Mouse (Mus musculus): ENCODE measurements around the gene Cdh23.

Cdh23 gene

GRCm38 (mm10) chr10:60625511-60625910 lies 70.8 kb downstream of the Cdh23 start:
- no peak for DNase-seq

DNA sequence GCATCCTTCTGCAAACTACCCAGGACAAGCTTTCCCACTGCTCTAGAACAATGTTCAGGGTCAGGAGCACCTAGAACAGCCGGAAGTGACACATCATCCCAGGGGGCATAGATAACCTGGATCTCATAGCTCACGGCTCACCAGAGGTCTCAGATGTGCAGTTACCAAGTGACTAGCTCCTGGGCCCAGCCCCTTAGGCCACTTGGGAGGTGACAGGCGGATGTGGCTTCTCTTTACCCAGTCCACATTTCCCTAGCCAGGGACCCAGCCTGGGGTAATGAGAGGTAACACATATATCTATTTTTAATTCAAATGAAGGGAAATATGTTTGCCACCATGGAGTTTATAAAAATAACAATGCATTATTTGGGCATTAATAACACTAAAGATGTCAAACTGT lies 71.3 kb downstream of the Cdh23 start:
- no peak for DNase-seq

- no peak for DNase-seq
Measured at GRCm38 (mm10) chr10:60624217-60624708, 72.0 kb downstream of the Cdh23 start.

DNA sequence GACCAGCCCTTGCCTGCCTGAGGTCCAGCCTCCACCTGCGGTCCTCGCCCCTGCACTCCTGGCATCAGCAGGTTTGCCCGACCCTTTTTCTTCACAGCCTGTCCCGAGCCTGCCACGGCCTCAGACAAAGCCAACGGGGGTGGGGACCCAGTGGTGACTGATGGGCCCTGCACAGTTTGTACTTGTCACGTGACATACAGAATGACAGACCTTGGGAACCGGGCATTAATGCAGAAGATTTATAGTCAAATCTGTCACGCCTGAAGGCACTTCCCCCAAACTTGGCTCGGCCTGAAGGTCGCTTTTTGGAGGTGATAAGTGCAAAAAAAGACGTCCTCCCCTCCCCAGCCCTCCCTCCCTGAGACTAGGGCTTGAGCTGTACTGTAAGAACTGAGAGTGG lies 73.5 kb downstream of the Cdh23 start:
- no peak for DNase-seq

DNA sequence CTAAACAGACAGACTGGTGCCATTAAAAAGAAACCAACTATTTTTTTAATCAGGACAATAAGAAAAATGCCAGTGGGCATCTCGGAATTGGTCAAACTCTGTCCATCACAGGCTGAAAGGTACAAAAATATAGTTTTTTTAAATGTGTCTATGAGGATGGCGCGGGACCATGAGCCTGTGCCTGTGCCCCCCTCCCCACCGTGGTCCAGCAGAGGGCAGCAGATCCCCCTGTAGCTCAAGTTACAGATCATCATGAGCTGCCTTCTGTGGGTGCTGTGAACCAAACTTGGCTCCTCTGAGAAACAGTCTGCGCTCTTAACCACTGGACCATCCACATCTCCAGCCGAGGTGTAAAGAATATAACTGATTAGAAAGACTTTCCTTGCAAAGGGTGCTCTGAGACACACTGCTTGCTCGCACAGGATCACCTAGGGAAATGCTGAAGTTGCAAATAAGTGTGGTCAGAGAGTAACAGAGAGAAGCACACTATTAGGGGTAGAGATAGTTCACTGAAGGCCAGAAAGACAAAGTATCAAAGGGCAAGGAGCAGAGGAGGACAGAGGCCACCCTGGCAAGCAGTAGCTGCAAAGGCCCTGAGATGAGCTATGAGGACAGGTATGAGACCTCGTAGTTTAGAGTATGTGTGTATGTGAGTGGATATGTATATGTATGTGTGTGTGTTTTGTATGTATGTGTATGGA lies 74.7 kb downstream of the Cdh23 start:
- DNase-seq: no peak

- DNase-seq: no peak
Measured at GRCm38 (mm10) chr10:60615898-60616297, 80.4 kb downstream of the Cdh23 start.

DNA sequence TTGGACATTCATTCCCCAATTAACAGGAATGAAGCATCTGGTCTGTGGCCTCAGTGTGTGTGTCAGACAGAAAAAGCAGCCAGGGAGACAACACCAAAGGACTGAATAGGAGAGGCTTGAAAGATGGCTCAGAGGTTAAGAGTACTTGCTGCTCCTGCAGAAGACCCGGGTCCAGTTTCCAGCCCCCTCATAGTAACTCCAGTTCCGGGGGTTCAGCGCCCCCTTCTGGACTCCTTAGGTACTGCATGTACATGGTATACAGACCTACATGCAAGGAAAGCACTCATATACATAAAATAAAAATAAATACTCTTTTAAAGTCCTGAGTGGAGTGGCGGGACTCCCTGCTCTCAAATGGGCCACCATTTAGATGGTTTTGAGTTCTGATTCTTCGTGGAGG lies 83.4 kb downstream of the Cdh23 start:
- DNase-seq: no peak

- DNase-seq: no peak
Measured at GRCm38 (mm10) chr10:60607166-60607565, 89.1 kb downstream of the Cdh23 start.

GRCm38 (mm10) chr10:60606661-60607060 lies 89.6 kb downstream of the Cdh23 start:
- no peak for DNase-seq

DNA sequence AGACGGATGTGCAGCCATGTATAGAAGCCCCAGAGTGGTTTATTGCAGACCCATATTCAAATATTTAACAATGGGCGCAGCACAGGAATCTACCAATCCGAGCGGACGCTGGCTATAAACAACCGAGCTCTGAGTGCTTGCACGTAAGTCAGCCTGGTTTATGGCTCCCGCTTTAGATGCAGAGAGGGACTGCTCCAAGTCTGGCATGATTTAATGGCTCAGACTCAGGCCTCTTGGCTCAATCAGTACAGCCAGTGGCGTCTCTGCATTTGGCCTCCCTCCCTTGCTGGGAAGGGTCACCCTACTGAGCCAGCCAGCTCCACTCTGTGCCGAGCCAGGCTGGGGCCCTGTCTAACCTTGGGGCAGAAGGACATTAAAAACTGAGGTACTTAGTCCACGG lies 94.1 kb downstream of the Cdh23 start:
- no peak for DNase-seq

- DNase-seq: peak; percentile 40
Measured at GRCm38 (mm10) chr10:60595166-60595565, 101.1 kb downstream of the Cdh23 start.

GRCm38 (mm10) chr10:60592881-60593575 lies 103.3 kb downstream of the Cdh23 start:
- no peak for DNase-seq

- no peak for DNase-seq
Measured at GRCm38 (mm10) chr10:60591281-60591680, 105.0 kb downstream of the Cdh23 start.

GRCm38 (mm10) chr10:60590241-60590640 lies 106.0 kb downstream of the Cdh23 start:
- no peak for DNase-seq

DNA sequence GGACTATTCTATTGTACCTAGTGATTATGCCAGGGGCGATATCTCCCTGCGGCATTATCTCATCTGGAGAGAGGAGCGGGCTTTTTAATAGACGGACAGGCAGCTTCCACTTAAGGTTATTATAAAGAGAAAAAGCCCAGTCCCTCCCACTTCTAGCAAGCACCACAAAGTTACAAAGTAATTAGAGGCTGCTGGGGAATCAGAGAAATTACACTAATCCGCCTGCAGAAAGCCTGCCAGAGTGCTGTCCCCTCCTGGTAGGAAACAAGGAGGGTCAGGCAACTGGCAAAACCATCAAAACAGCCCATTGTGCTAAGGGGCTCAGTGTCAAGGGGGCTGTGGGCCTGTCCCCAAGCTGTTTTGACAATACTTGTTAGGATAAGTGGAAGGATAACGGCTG lies 110.6 kb downstream of the Cdh23 start:
- DNase-seq: no peak

DNA sequence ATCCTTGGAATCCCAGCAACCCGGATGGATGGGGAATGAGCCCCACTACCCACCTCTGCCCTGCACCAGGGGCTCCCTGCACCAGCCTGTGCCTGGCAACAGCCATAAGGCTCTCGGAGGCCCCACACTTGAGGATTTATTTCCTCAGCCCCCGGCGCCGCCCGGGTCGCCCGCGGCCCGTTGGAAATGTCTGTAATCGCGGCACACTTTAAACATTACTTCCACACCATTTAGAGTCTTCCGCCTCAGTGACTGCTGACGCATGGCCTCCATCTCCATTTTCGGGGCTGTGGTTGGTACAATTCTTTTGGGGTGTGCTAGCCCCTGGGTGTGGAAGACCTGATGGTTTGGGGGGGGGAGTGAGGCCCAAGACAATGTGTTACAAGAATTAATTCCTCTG lies 113.3 kb downstream of the Cdh23 start:
- no peak for DNase-seq

- no peak for DNase-seq
Measured at GRCm38 (mm10) chr10:60580666-60581065, 115.6 kb downstream of the Cdh23 start.

GRCm38 (mm10) chr10:60578738-60579538 lies 117.4 kb downstream of the Cdh23 start:
- no peak for DNase-seq

DNA sequence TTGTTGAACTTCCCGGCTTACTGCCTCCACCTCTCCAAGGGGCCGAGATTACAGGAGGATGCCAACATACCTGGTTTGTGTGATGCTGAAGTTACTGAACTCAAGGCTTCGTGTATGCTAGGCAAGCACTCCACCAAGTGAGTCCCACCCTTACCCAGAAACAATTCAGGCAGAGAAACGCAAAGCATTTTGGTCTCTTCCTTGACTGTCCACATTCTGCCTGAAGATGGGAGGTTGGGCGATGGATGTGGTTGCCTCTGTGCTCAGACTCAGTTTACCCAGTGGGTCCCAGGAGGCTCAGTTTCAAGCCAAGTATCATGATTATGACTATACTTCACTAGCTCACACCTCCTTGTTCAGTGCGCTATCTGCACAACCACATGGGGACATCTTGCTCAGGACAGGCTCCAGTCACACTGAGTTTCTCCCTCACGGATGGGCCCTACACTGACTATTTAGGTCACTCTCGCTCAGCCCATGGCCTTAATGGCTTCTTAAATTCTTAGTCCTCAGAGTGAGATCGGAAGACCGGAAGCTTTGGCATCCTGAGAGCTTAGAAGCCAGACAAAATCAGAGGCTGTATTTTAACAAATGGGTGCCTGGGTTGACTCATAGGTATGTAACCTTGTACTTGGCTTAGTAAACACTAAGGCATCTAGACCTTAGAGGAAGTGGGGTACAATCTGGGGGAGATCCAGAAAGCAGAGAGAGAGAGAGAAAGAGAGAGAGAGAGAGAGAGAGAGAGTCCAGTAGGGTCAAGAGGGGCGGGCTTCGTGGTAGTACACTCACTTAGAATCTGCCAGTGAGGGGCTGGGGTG lies 118.2 kb downstream of the Cdh23 start:
- DNase-seq: no peak

- DNase-seq: no peak
Measured at GRCm38 (mm10) chr10:60577125-60577919, 119.0 kb downstream of the Cdh23 start.

GRCm38 (mm10) chr10:60574851-60575250 lies 121.4 kb downstream of the Cdh23 start:
- DNase-seq: no peak

- DNase-seq: no peak
Measured at GRCm38 (mm10) chr10:60571491-60571890, 124.8 kb downstream of the Cdh23 start.
